Mouse (Mus musculus) MEL (cell line): ENCODE data around the gene Erf. TPM values are rescaled to one million over a fixed set of nuclear protein-coding genes. Genes with fewer than 3 reads are reported as not detected.

Experiments used
- DNase-seq: peaks from one replicate; pipeline ENCODE4 v3.0.0; 2011; ENCODE audit warnings: low read depth, low spot score
- H3K27ac ChIP-seq: 2 replicates; pipeline ENCODE4 v1.5.1; 2012; ENCODE audit warnings: low read depth, mild to moderate bottlenecking, control low read depth, low read length, moderate library complexity; ENCODE audit not compliant: control insufficient read depth
- H3K27me3 ChIP-seq, 2 experiments: fragments of 150-350 bp in 1 of 2; sonication (generic) in 1 of 2; 2 replicates each; pipeline ENCODE4 v1.6.1; 2012; ENCODE audit warnings: low read length in 2 of 2, mild to moderate bottlenecking in 2 of 2, improper control_type of control experiment in 1 of 2, moderate library complexity in 1 of 2; ENCODE audit not compliant: insufficient read depth in 2 of 2, control insufficient read depth in 1 of 2
- H3K36me3 ChIP-seq, 2 experiments: 2 replicates each; pipeline ENCODE4 v1.6.1; 2012 to 2014; ENCODE audit warnings: low read length in 2 of 2, improper control_type of control experiment in 1 of 2, inconsistent platforms in 1 of 2, mild to moderate bottlenecking in 1 of 2; ENCODE audit not compliant: insufficient read depth in 2 of 2, control insufficient read depth in 1 of 2
- H3K4me1 ChIP-seq, 2 experiments: fragments of 150-350 bp in 1 of 2; sonication (generic) in 1 of 2; 2 replicates each; pipeline ENCODE4 v1.6.1; 2012; ENCODE audit warnings: low read length in 2 of 2, improper control_type of control experiment in 1 of 2, mild to moderate bottlenecking in 1 of 2; ENCODE audit not compliant: insufficient read depth in 2 of 2, control insufficient read depth in 1 of 2
- H3K4me3 ChIP-seq, 2 experiments: fragments of 150-350 bp in 1 of 2; sonication (generic) in 1 of 2; 2 replicates each; pipeline ENCODE4 v1.5.1; 2012; ENCODE audit warnings: low read depth in 2 of 2, low read length in 2 of 2, mild to moderate bottlenecking in 2 of 2, moderate library complexity in 2 of 2, control low read depth in 1 of 2, improper control_type of control experiment in 1 of 2; ENCODE audit not compliant: control insufficient read depth in 1 of 2, insufficient read depth in 1 of 2
- H3K79me2 ChIP-seq: 2 replicates; pipeline ENCODE4 v1.6.1; 2012; ENCODE audit warnings: mild to moderate bottlenecking, low read length, moderate library complexity; ENCODE audit not compliant: control insufficient read depth, poor library complexity, insufficient read depth
- H3K9ac ChIP-seq: 2 replicates; pipeline ENCODE4 v1.6.1; 2012; ENCODE audit warnings: low read depth, mild to moderate bottlenecking, control low read depth, low read length, moderate library complexity; ENCODE audit not compliant: control insufficient read depth, poor library complexity, severe bottlenecking
- H3K9me3 ChIP-seq: fragments of 150-350 bp; sonication (generic); replicated peaks from 2 replicates; pipeline ENCODE4 v1.6.1; 2012; ENCODE audit warnings: mild to moderate bottlenecking, low read length, improper control_type of control experiment, moderate library complexity; ENCODE audit not compliant: insufficient read depth
- BHLHE40 ChIP-seq: IDR thresholded peaks from 2 replicates; pipeline ENCODE4 v1.6.1; 2012; ENCODE audit warnings: low read depth, mild to moderate bottlenecking, inconsistent platforms, low read length, improper control_type of control experiment, borderline replicate concordance
- CHD1 ChIP-seq: IDR thresholded peaks from 2 replicates; pipeline ENCODE4 v1.6.1; 2012; ENCODE audit warnings: low read depth, mild to moderate bottlenecking, inconsistent platforms, low read length, improper control_type of control experiment
- CHD2 ChIP-seq: IDR thresholded peaks from 2 replicates; pipeline ENCODE4 v1.6.1; 2011; ENCODE audit warnings: low read length, improper control_type of control experiment
- CTCF ChIP-seq, 3 experiments: IDR thresholded peaks in 2 of 3; conservative IDR thresholded peaks in 1 of 3; 2 replicates each; pipeline ENCODE4 v1.5.1; 2011 to 2012; ENCODE audit warnings: low read length in 3 of 3, low read depth in 2 of 3, mild to moderate bottlenecking in 2 of 3, improper control_type of control experiment in 1 of 3, inconsistent platforms in 1 of 3, mixed read lengths in 1 of 3, moderate library complexity in 1 of 3; ENCODE audit not compliant: control insufficient read depth in 1 of 3, insufficient read depth in 1 of 3, poor library complexity in 1 of 3, severe bottlenecking in 1 of 3
- E2F4 ChIP-seq: IDR thresholded peaks from 2 replicates; pipeline ENCODE4 v1.6.1; 2011; ENCODE audit warnings: low read depth, low read length, improper control_type of control experiment, borderline replicate concordance
- HCFC1 ChIP-seq: IDR thresholded peaks from 2 replicates; pipeline ENCODE4 v1.6.1; 2012; ENCODE audit warnings: low read depth, mild to moderate bottlenecking, inconsistent platforms, low read length, improper control_type of control experiment, moderate library complexity
- KAT2A ChIP-seq: conservative IDR thresholded peaks from 2 replicates; pipeline ENCODE4 v1.6.1; 2012; ENCODE audit warnings: low read depth, low read length, improper control_type of control experiment, inconsistent platforms
- MAX ChIP-seq: IDR thresholded peaks from 2 replicates; pipeline ENCODE4 v1.6.1; 2011; ENCODE audit warnings: low read length, improper control_type of control experiment
- MXI1 ChIP-seq: IDR thresholded peaks from 2 replicates; pipeline ENCODE4 v1.6.1; 2011; ENCODE audit warnings: mild to moderate bottlenecking, low read depth, low read length, improper control_type of control experiment
- MYB ChIP-seq: IDR thresholded peaks from 2 replicates; pipeline ENCODE4 v1.6.1; 2011; ENCODE audit warnings: mild to moderate bottlenecking, low read depth, low read length, improper control_type of control experiment
- NELFE ChIP-seq: IDR thresholded peaks from 2 replicates; pipeline ENCODE4 v1.6.1; 2011; ENCODE audit warnings: low read depth, low read length, improper control_type of control experiment
- POLR2A ChIP-seq, 2 experiments: IDR thresholded peaks; 2 replicates each; pipeline ENCODE4 v1.6.1; 2011 to 2012; ENCODE audit warnings: low read length in 2 of 2, mild to moderate bottlenecking in 2 of 2, control low read depth in 1 of 2, improper control_type of control experiment in 1 of 2, low read depth in 1 of 2, moderate library complexity in 1 of 2; ENCODE audit not compliant: control insufficient read depth in 1 of 2, insufficient read depth in 1 of 2, poor library complexity in 1 of 2
- POLR2AphosphoS2 ChIP-seq: IDR thresholded peaks from 2 replicates; pipeline ENCODE4 v1.6.1; 2011; ENCODE audit warnings: low read length, improper control_type of control experiment
- POLR2AphosphoS5 ChIP-seq: IDR thresholded peaks from 2 replicates; pipeline ENCODE4 v1.6.1; 2012; ENCODE audit warnings: low read depth, borderline replicate concordance, mild to moderate bottlenecking, inconsistent platforms, low read length, moderate library complexity, mixed read lengths
- RCOR1 ChIP-seq: IDR thresholded peaks from 2 replicates; pipeline ENCODE4 v1.6.1; 2012; ENCODE audit warnings: low read depth, mild to moderate bottlenecking, inconsistent platforms, low read length, improper control_type of control experiment
- TBP ChIP-seq: IDR thresholded peaks from 2 replicates; pipeline ENCODE4 v1.8.0; 2011; ENCODE audit warnings: low read depth, low read length, improper control_type of control experiment
- UBTF ChIP-seq: IDR thresholded peaks from 2 replicates; pipeline ENCODE4 v1.6.1; 2012; ENCODE audit warnings: low read depth, mild to moderate bottlenecking, inconsistent platforms, low read length, improper control_type of control experiment, moderate library complexity, borderline replicate concordance; ENCODE audit not compliant: insufficient read depth
- USF2 ChIP-seq, 2 experiments: IDR thresholded peaks; 2 replicates each; pipeline ENCODE4 v1.6.1; 2011 to 2012; ENCODE audit warnings: improper control_type of control experiment in 2 of 2, low read length in 2 of 2, borderline replicate concordance in 1 of 2, inconsistent platforms in 1 of 2, low read depth in 1 of 2, mild to moderate bottlenecking in 1 of 2; ENCODE audit not compliant: insufficient read depth in 1 of 2
- ZC3H11A ChIP-seq: IDR thresholded peaks from 2 replicates; pipeline ENCODE4 v1.6.1; 2012; ENCODE audit warnings: low read depth, mild to moderate bottlenecking, inconsistent platforms, low read length, improper control_type of control experiment
- ZKSCAN1 ChIP-seq: IDR thresholded peaks from 2 replicates; pipeline ENCODE4 v1.6.1; 2012; ENCODE audit warnings: low read depth, mild to moderate bottlenecking, inconsistent platforms, low read length, improper control_type of control experiment, moderate library complexity
- polyA plus RNA-seq, 2 experiments: library from polyadenylated mRNA; stranded (reverse) in 1 of 2; unstranded in 1 of 2; fragments of >175 nt in 1 of 2; fragments of >200 nt in 1 of 2; gene quantifications; 2 replicates each; pipeline versions ENCODE4 v1.2.1 to v1.2.4; 2012; ENCODE audit warnings: low replicate concordance in 2 of 2, low read depth in 1 of 2; ENCODE audit not compliant: insufficient read length in 2 of 2, insufficient read depth in 1 of 2, missing spikeins in 1 of 2
- total RNA-seq: library from RNA; depleted of rRNA; stranded (reverse); fragments of 300-350 nt; gene quantifications from 2 replicates; pipeline ENCODE4 v1.2.3, GENCODE M21; 2012

Gene Erf
- total and polyA plus RNA-seq, 3 experiments = 24.6 to 33.2 TPM; not detected in 1

GRCm38 (mm10) chr7:25247498-25247897 lies 3.1 kb downstream of the Erf start:
- DNase-seq = no peak
- no peak for TF ChIP-seq MAX
- TF ChIP-seq E2F4 = no peak
- no peak for TF ChIP-seq UBTF
- TF ChIP-seq MXI1 = no peak
- TF ChIP-seq POLR2AphosphoS5 = no peak
- TF ChIP-seq MYB = no peak
- no peak for TF ChIP-seq POLR2AphosphoS2
- TF ChIP-seq TBP = no peak
- no peak for TF ChIP-seq POLR2A (IDR thresholded peaks at IDR 0.05; ENCODE audit: control insufficient read depth in 1 of 2, insufficient read depth in 1 of 2, low read depth in 1 of 2, low read length in 2 of 2, poor library complexity in 1 of 2)
- TF ChIP-seq CHD2 = no peak
- no peak for TF ChIP-seq USF2 (IDR thresholded peaks at IDR 0.05; ENCODE audit: borderline replicate concordance in 1 of 2, insufficient read depth in 1 of 2, low read depth in 1 of 2, low read length in 2 of 2)
- TF ChIP-seq, all 39 proteins: peak for 0
- H3K79me2 ChIP-seq = peaks cover 32% of the 10 kb centered on the region
- H3K27ac ChIP-seq = no peak overlapping the region
- no peak overlapping the region for H3K4me3 ChIP-seq
- H3K9me3 ChIP-seq = no peaks in the 10 kb centered on the region
- H3K36me3 ChIP-seq = peaks cover 0 to 2% of the 10 kb centered on the region in 2 experiments; a peak in 3 of 4 replicates
- no peak overlapping the region for H3K9ac ChIP-seq
- no peaks in the 10 kb centered on the region for H3K27me3 ChIP-seq
- peaks cover 0 to 7% of the 10 kb centered on the region in 2 experiments; a peak in 3 of 4 replicates for H3K4me1 ChIP-seq

GRCm38 (mm10) chr7:25246759-25247137 lies 3.8 kb downstream of the Erf start:
- Histone ChIP-seq H3K4me1 (peaks cover 0 to 4% of the 10 kb centered on the region in 2 experiments; a peak in 3 of 4 replicates), H3K27ac (no peak overlapping the region)

GRCm38 (mm10) chr7:25246079-25246758 lies 4.3 kb downstream of the Erf start:
- H3K79me2 ChIP-seq = peaks cover 32% of the 10 kb centered on the region
- no peak for DNase-seq
- H3K9me3 ChIP-seq = no peaks in the 10 kb centered on the region
- TF ChIP-seq KAT2A (no peak), ZC3H11A (no peak), CTCF (IDR thresholded peaks at IDR 0.05 in 2 of 3, conservative IDR thresholded peaks at IDR 0.05 in 1 of 3; ENCODE audit: control insufficient read depth in 1 of 3, insufficient read depth in 1 of 3, low read depth in 2 of 3, low read length in 3 of 3, poor library complexity in 1 of 3, severe bottlenecking in 1 of 3) (no peak), CHD1 (no peak), NELFE (no peak), BHLHE40 (no peak)
- peaks cover 0 to 2% of the 10 kb centered on the region in 2 experiments; a peak in 3 of 4 replicates for H3K36me3 ChIP-seq
- H3K4me3 ChIP-seq = no peak overlapping the region
- peaks cover 0 to 2% of the 10 kb centered on the region in 2 experiments; a peak in 1 of 4 replicates for H3K4me1 ChIP-seq
- H3K27me3 ChIP-seq = no peaks in the 10 kb centered on the region
- no peak overlapping the region for H3K27ac ChIP-seq
- H3K9ac ChIP-seq = no peak overlapping the region

More at GRCm38 (mm10) chr7:25246759-25247137, 3.8 kb downstream of the Erf start:
- Histone ChIP-seq H3K4me3 (no peak overlapping the region), H3K36me3 (peaks cover 0 to 2% of the 10 kb centered on the region in 2 experiments; a peak in 3 of 4 replicates), H3K9ac (no peak overlapping the region), H3K9me3 (no peaks in the 10 kb centered on the region), H3K27me3 (no peaks in the 10 kb centered on the region), H3K79me2 (peaks cover 32% of the 10 kb centered on the region)
- TF ChIP-seq ZC3H11A (no peak), ZKSCAN1 (no peak), RCOR1 (no peak), CHD2 (no peak), HCFC1 (no peak)
- no peak for DNase-seq
